Mouse (Mus musculus) thymus, adult 2 months (tissue): ENCODE measurements around the gene Vapb.

Experiments
- CTCF ChIP-seq: fragments of 200-500 bp; IDR thresholded peaks from 2 replicates; pipeline ENCODE4 v1.5.1; 2012; ENCODE audit warnings: mild to moderate bottlenecking, control low read depth, low read length, moderate library complexity, borderline replicate concordance; ENCODE audit not compliant: control insufficient read depth, poor library complexity, insufficient read depth; ENCODE audit errors: extremely low read depth
- POLR2A ChIP-seq: fragments of 200-500 bp; IDR thresholded peaks from 2 replicates; pipeline ENCODE4 v1.6.1; 2012; ENCODE audit warnings: mild to moderate bottlenecking, low read length, control low read depth, moderate library complexity; ENCODE audit not compliant: control insufficient read depth, poor library complexity, insufficient read depth; ENCODE audit errors: extremely low read depth

- TF ChIP-seq POLR2A: no peak
- TF ChIP-seq CTCF: no peak
Measured at GRCm38 (mm10) chr2:173826287-173826686, 89.0 kb downstream of the Vapb start.
